Mouse (Mus musculus) lung, postnatal 0 days (tissue): ENCODE data around the gene Ppp2r3d.
"Not testable (repeated sequence)": the region's sequence is repeated elsewhere in the genome, so short reads cannot be mapped to it uniquely, and the experiment has no call there.

ENCODE experiments used
- CTCF ChIP-seq: IDR thresholded peaks from 2 replicates; pipeline ENCODE4 v1.5.1; 2016; ENCODE audit warnings: antibody characterized with exemption, mild to moderate bottlenecking
- EP300 ChIP-seq: IDR thresholded peaks from 2 replicates; pipeline ENCODE4 v1.6.1; 2016; ENCODE audit warnings: antibody characterized with exemption, mild to moderate bottlenecking, control low read depth

- not testable (repeated sequence) for TF ChIP-seq CTCF, EP300
These were observed 17.0 kb upstream of the Ppp2r3d start, which contains the start of gene Gm21836 for GRCm38 (mm10) chr9:124493693-124494092.
